Mouse (Mus musculus) hindbrain, embryonic 11.5 days (tissue): ENCODE data around the gene Atp11a. TPM values are rescaled to one million over a fixed set of nuclear protein-coding genes. Genes with fewer than 3 reads are reported as not detected.

ENCODE experiments used
- ATAC-seq: fragments of 200-750 bp; cut with Nextera tagmentation; 2 replicates; pipeline ENCODE4 v1.8.0; 2017; ENCODE audit warnings: mild to moderate bottlenecking, moderate TSS enrichment, moderate library complexity; ENCODE audit not compliant: low FRiP score
- DNase-seq: peaks from one replicate; pipeline ENCODE4 v3.0.0-alpha.2; 2015; ENCODE audit warnings: low spot score
- H3K27ac ChIP-seq: fragments of 300-500 bp; sonication (generic); 2 replicates; pipeline ENCODE4 v1.5.1; 2014; ENCODE audit warnings: mild to moderate bottlenecking, low read depth, low read length
- H3K27me3 ChIP-seq: fragments of 300-500 bp; sonication (generic); 2 replicates; pipeline ENCODE4 v1.6.1; 2014; ENCODE audit warnings: mild to moderate bottlenecking, low read length, moderate library complexity, mixed read lengths; ENCODE audit not compliant: control insufficient read depth, insufficient read depth
- H3K36me3 ChIP-seq: fragments of 300-500 bp; sonication (generic); 2 replicates; pipeline ENCODE4 v1.6.1; 2014; ENCODE audit warnings: mild to moderate bottlenecking, low read length, moderate library complexity, mixed read lengths; ENCODE audit not compliant: control insufficient read depth, insufficient read depth
- H3K4me1 ChIP-seq: fragments of 300-500 bp; sonication (generic); replicated peaks from 2 replicates; pipeline ENCODE4 v1.6.1; 2014; ENCODE audit warnings: low read length, mixed read lengths; ENCODE audit not compliant: control insufficient read depth, insufficient read depth
- H3K4me2 ChIP-seq: fragments of 300-500 bp; sonication (generic); replicated peaks from 2 replicates; pipeline ENCODE4 v1.6.1; 2014; ENCODE audit warnings: mild to moderate bottlenecking, low read depth, low read length
- H3K4me3 ChIP-seq: fragments of 300-500 bp; sonication (generic); 2 replicates; pipeline ENCODE4 v1.5.1; 2014; ENCODE audit warnings: low read depth, low read length
- H3K9ac ChIP-seq: fragments of 300-500 bp; sonication (generic); 2 replicates; pipeline ENCODE4 v1.6.1; 2014; ENCODE audit warnings: low read depth, low read length
- H3K9me3 ChIP-seq: fragments of 300-500 bp; sonication (generic); 2 replicates; pipeline ENCODE4 v1.6.1; 2016; ENCODE audit warnings: low read length; ENCODE audit not compliant: control insufficient read depth
- WGBS: fragments of 180-500 bp; shearing (Covaris S2); extraction: QIAGEN DNeasy Blood & Tissue Kit; methylation state at CpG from one replicate; pipeline ENCODE4 v1.1.7; 2014; 5-methylcytosine and 5-hydroxymethylcytosine counted together
- polyA plus RNA-seq: library from polyadenylated mRNA; unstranded; fragments of >200 nt; fragmentation: Nextera tagmentation; extraction: Ambion mirVana; gene quantifications from 2 replicates; pipeline ENCODE4 v1.2.1, GENCODE M21; 2014

Gene Atp11a
- polyA plus RNA-seq, 1 experiment from 2014 or later, result 12.0 TPM

DNA sequence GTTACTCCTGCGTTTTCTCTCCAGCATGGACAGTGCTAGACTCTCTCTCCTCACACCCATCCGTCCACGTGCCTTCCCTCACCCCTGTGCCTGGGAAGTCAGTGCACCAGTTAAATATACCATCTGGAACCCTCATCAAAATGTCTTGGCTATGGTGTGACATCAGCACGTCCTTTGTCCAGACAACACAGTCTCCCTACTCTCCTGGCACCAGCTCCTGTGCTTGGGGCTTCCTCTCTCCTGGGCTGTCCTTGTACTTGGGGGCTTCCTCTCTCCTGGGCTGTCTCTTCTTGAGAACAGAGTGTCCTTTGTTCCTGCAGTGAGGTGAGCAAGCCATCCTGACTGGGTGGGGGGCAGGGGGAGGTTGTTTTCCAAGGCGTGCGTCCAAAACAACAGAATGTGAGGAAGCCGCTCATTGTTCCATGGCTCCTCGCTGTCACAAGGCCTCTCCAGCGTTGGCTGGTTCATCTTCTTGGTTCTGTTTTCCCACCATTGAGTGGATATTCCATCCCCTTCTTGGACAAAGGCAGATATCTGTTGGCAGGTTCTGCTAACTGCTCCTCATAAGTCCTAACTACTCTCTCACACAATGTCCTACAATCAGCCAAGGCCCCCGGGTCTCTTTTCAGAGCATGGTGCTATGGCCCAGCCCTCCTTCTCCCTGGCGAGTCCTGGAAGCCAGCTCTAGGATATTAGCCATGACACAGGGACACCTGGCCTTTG, 148.9 kb downstream of the Atp11a start:
- no peak overlapping the region for H3K27ac ChIP-seq
- 84% methylated on average over 11 of the region's 11 CpGs for WGBS
- no peak for DNase-seq
- H3K9me3 ChIP-seq, result no peaks in the 10 kb centered on the region
- no peak overlapping the region for H3K4me2 ChIP-seq
- H3K9ac ChIP-seq, result no peak overlapping the region
- H3K4me1 ChIP-seq, result no peaks in the 10 kb centered on the region
- no peaks in the 10 kb centered on the region for H3K36me3 ChIP-seq
- no peaks in the 10 kb centered on the region for H3K27me3 ChIP-seq
- H3K4me3 ChIP-seq, result no peak overlapping the region
- ATAC-seq, result no peak

DNA sequence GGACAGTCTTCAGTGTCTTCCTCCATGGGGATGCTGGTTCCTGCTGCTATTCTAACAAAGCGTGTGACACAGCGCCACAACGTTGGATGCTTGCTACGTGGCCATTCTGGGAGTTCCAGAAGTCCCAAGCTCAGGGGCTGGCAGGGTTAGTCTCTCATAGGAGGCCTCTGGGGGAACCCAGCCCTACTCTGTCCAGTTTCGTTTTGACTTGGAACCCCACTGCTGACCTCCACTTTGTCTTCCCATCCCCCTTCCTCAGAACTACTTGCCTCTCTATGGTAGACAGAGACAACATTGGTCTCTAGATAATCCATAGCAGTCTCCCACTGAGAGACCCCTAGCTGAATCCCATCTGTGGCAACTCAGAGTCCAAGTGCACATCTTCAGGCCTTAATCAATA, 149.8 kb downstream of the Atp11a start:
- Histone ChIP-seq H3K4me2 (no peak overlapping the region), H3K27me3 (no peaks in the 10 kb centered on the region), H3K27ac (no peak overlapping the region), H3K4me1 (no peaks in the 10 kb centered on the region), H3K36me3 (no peaks in the 10 kb centered on the region), H3K9ac (no peak overlapping the region), H3K9me3 (no peaks in the 10 kb centered on the region), H3K4me3 (no peak overlapping the region)
- no peak for DNase-seq
- ATAC-seq, result no peak
- 66% methylated on average over 5 of the region's 5 CpGs for WGBS

DNA sequence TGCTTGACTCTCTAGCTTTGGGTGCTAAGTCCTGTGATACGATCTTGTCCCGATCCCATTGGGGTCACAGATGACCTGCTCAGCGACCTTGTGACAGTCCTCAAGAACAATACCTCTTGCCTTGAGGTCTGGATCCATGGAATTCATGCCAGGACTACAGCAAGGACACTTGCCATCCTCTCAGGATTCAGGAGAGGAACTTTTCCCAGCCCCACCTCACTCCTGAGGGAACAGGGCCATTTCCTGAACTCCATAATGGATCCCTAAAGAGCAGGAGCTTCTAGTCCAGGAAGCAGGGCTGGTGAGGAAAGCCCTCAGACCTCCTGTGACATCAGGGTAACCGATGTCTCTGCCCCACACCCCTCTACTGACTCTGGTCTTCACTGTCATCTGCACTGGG, 150.9 kb downstream of the Atp11a start:
- H3K36me3 ChIP-seq, result no peaks in the 10 kb centered on the region
- 82% methylated on average over 4 of the region's 4 CpGs for whole genome bisulfite sequencing
- H3K27ac ChIP-seq, result no peak overlapping the region
- no peaks in the 10 kb centered on the region for H3K4me1 ChIP-seq
- H3K9me3 ChIP-seq, result no peaks in the 10 kb centered on the region
- H3K9ac ChIP-seq, result no peak overlapping the region
- ATAC-seq (no peak), DNase-seq (no peak)
- no peak overlapping the region for H3K4me2 ChIP-seq
- H3K4me3 ChIP-seq, result no peak overlapping the region
- no peaks in the 10 kb centered on the region for H3K27me3 ChIP-seq

DNA sequence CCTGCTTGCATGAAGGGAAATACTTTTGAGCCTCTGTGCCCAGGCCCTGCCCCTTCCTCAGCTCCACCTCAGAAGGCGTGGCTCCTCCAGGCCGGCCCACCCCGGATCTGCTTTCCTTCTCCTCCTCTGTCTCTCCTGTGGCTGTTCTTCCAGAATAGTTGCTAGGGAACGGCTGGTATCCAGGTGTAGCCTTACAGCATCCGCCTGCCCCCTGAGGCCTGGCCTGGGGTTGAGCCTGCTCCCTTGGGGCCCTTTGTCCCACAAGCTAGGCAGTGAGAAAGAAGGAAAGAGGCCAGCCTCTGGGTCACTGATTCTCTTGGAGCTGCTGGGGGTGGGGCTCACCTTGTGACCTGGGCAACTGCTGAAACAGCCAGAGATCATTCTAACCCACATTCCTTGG, 155.2 kb downstream of the Atp11a start:
- no peaks in the 10 kb centered on the region for H3K4me1 ChIP-seq
- peak; percentile 31 for ATAC-seq
- peak; percentile 25 for DNase-seq

DNA sequence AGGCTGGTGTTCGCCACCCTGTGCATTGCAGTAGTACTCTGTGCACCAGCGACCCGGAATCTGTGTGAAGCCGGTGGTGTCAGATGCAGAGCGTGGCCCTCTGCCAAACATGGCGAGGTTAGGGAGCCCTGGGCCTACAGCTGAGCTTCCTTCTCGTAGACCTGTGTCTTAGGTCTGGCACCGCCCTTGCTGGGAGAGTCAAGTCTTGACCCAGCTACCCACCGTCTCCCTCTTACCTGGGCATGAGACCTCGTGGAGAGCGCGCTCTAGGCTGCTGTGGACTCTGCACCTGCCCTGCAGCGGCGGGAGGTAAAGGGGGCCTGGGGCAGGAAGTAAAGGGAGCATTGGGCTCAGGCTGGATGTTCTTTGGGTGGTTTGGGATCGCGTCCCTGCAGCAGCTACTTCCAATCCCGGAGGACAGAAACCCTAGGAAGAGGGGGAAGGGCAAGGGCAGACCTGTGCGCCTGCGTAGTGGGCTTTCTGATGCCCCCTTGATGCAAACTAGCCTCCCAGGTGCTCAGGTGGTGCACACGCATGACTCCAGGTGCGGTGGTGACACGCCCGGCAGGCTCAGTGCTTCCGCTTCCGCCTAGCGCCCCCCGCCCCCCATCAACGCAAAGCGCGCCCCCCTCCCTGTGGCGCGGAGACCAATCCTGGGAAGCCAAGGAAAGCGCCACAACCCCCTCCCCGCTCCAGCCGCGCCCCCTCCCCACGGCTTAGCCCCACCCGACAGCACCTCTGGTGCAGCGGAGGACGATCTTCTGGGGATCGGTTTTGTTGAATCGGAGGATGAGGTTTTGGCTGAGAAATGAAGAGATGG, 158.6 kb downstream of the Atp11a start:
- peak overlapping the region; percentile 87 for H3K4me2 ChIP-seq
- no peaks in the 10 kb centered on the region for H3K36me3 ChIP-seq
- WGBS, result 22% methylated on average over 37 of the region's 42 CpGs
- no peaks in the 10 kb centered on the region for H3K9me3 ChIP-seq
- DNase-seq, result peak; percentile 65
- no peaks in the 10 kb centered on the region for H3K27me3 ChIP-seq
- H3K9ac ChIP-seq, result peak overlapping the region; percentile 64
- H3K27ac ChIP-seq, result peak overlapping the region; percentile 33; the same call in 1 of the 2 replicates
- ATAC-seq, result peak; percentile 75; the same call in 1 of the 2 replicates
- H3K4me3 ChIP-seq, result peak overlapping the region; percentile 49
- H3K4me1 ChIP-seq, result no peaks in the 10 kb centered on the region

More for the DNA sequence above, 155.2 kb downstream of the Atp11a start:
- Histone ChIP-seq H3K27ac (no peak overlapping the region), H3K9ac (no peak overlapping the region), H3K4me2 (no peak overlapping the region), H3K36me3 (no peaks in the 10 kb centered on the region), H3K9me3 (no peaks in the 10 kb centered on the region), H3K27me3 (no peaks in the 10 kb centered on the region), H3K4me3 (no peak overlapping the region)
- 7% methylated on average over 5 of the region's 5 CpGs for WGBS

DNA sequence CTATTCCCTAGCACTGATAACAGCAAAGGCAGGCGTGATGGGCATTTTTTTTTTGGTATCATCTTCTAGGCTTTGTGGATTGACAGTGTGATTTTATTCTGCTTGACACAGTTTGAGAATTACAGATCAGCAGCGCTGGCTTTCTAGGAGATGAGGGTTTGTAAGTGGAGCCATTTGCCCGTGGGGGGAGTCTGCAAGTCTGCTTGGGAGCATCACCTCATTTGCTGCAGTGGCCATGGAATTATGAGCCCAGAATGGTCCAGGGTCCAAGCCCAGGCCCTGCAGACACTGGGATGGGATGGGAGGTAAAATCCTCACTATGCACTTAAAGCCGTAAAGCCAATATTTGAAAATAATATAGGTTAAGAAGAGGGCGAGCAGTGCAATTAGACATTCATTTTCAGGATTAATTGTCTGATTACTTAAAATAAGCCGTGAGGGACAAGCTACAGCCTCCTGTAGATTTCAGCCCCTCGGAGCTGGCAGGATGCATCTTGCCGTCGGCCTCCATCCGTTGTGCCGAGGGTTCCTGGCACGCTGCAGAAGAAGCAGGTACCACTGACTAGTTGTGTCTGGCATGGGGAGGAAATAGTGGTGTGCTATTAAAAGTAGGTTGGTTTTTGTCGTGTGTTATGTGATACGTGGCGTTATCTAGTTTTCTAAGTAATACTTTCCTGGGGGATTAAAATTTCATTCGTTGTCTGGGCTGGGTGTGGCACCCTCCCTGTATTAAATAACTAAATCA, 159.5 kb downstream of the Atp11a start:
- Histone ChIP-seq H3K4me1 (no peaks in the 10 kb centered on the region), H3K4me2 (peak overlapping the region; percentile 87)
- whole genome bisulfite sequencing, result 73% methylated on average over 16 of the region's 16 CpGs

DNA sequence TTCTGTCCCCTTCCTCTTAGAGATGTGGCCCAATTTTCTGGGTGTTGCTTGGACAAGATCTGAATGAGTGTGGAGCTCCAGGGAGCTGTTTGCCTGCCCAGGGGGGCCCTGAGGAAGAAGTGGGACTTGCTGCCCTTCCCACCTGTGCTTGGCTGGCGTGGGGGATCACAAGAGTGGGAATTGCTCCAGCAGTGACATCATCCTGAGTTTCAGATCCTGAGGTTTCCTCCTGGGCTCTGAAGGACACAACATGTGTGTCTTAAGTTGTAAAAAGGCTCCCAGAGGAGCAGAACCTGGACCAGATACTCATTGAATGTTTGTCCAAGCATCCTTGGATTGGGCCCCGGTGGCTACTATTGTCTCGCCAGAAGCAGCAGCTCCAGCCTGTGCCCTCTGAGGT, 160.2 kb downstream of the Atp11a start:
- no peak for ATAC-seq
- no peak overlapping the region; the same call in 1 of the 2 replicates for H3K4me2 ChIP-seq
- DNase-seq, result no peak
- H3K4me1 ChIP-seq, result no peaks in the 10 kb centered on the region
- H3K27me3 ChIP-seq, result no peaks in the 10 kb centered on the region
- peak overlapping the region; percentile 49 for H3K4me3 ChIP-seq
- no peaks in the 10 kb centered on the region for H3K36me3 ChIP-seq
- no peaks in the 10 kb centered on the region for H3K9me3 ChIP-seq
- no peak overlapping the region for H3K27ac ChIP-seq
- 90% methylated on average over 3 of the region's 3 CpGs for WGBS
- no peak overlapping the region for H3K9ac ChIP-seq

More for the DNA sequence above, 159.5 kb downstream of the Atp11a start:
- H3K36me3 ChIP-seq, result no peaks in the 10 kb centered on the region
- no peaks in the 10 kb centered on the region for H3K27me3 ChIP-seq
- DNase-seq (no peak), ATAC-seq (no peak)
- H3K9me3 ChIP-seq, result no peaks in the 10 kb centered on the region
- peak overlapping the region; percentile 64 for H3K9ac ChIP-seq
- peak overlapping the region; percentile 49 for H3K4me3 ChIP-seq
- no peak overlapping the region for H3K27ac ChIP-seq

DNA sequence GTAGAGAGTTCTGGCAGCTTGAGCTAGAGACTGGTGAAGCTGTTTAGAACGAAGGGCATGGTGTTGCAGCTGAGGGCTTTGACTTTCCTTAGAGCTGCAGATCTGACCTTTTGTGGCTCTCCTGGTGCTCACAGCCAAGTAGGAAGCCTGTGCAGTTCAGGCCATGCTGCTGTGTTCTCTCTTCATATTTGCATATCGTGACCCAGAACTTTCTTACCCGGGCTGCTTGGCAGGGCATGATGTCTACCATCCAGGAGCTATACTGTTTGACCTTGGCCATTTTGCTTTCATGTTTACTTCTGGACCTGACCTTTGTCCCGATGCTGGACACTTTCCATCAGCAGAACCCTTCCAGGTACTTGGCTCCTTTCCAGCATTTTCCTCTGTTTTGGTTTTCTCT, 161.0 kb downstream of the Atp11a start:
- H3K27me3 ChIP-seq, result no peaks in the 10 kb centered on the region
- 91% methylated on average over 4 of the region's 4 CpGs for WGBS
- DNase-seq (no peak), ATAC-seq (no peak)
- H3K9me3 ChIP-seq, result no peaks in the 10 kb centered on the region
- H3K36me3 ChIP-seq, result no peaks in the 10 kb centered on the region
- no peak overlapping the region for H3K27ac ChIP-seq
- H3K9ac ChIP-seq, result no peak overlapping the region
- no peaks in the 10 kb centered on the region for H3K4me1 ChIP-seq
- H3K4me3 ChIP-seq, result no peak overlapping the region
- H3K4me2 ChIP-seq, result no peak overlapping the region
